ENCODE assay signal across 15 mouse cellular contexts in the genomic region with DNA sequence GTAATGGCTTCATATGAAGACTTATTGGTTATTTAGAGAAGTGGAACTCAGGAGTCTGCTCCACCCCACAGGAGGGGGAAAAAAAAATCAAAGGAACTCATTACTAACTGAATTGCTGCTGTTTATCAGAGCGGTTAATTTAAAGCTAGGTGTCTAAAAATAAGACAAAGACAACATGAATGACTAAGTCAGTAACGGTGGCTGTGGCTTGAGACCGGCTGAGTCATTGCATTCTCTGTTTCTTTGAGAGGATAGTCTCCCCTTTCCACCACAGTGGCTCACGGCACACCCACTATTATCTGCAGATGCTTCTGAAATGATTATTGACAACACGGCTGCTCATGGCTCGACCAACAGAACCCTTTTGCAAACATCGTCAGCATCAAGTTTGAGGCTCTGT.
DNase-seq lines count a peak whose midpoint lies in the region; ATAC-seq and TF ChIP-seq lines count a peak whose summit lies in the region.
"Had no signal": no experiment of that assay in that cellular context is flagged by ENCODE, and none has a peak within 500 bp of the region (broad histone marks: within the 10 kb centered on the region; RNA-seq: fewer than 3 reads in every experiment).

No protein-coding gene starts in this region.

- DNase-seq in gastrocnemius, adult 2 months, result no peak
- DNase-seq in gastrocnemius, adult 8-10 months (ENCODE audit: low spot score in 2 of 2), result no peak
- DNase-seq in MEL-GATA-1-ER (ENCODE audit: extremely low read depth, low read depth), result peak; percentile 73
- no peak for DNase-seq in thymus, adult 2 months
- DNase-seq in hindbrain, embryonic 14.5 days (ENCODE audit: low spot score), result no peak
- DNase-seq in ovary, postnatal 10 days (ENCODE audit: low spot score), result no peak
- DNase-seq: cerebellum, adult 18-20 months; gastrocnemius, postnatal 14 days; kidney, postnatal 4 days; lung, postnatal 10 days had no signal

- H3K4me3 ChIP-seq in gastrocnemius, adult 2 months, result no peak overlapping the region
- no peak overlapping the region for H3K4me3 ChIP-seq in embryonic fibroblast, embryonic 13.5 days (ENCODE audit: insufficient read depth, low read length)
- no peak overlapping the region for H3K4me3 ChIP-seq in thymus, adult 2 months (ENCODE audit: control insufficient read depth, insufficient read depth, low read length)
- no peak overlapping the region for H3K4me3 ChIP-seq in hindbrain, embryonic 14.5 days (replicated peaks; ENCODE audit: low read length)
- H3K4me3 ChIP-seq: forebrain, embryonic 12.5 days; heart, embryonic 15.5 days; stomach, embryonic 15.5 days had no signal

- H3K4me1 ChIP-seq in embryonic fibroblast, embryonic 13.5 days (ENCODE audit: control insufficient read depth, insufficient read depth, low read length), result peaks cover 5% of the 10 kb centered on the region; the same call in 1 of the 2 replicates
- H3K4me1 ChIP-seq in thymus, adult 2 months (replicated peaks; ENCODE audit: control insufficient read depth, insufficient read depth, low read length), result peaks cover 20% of the 10 kb centered on the region
- no peaks in the 10 kb centered on the region for H3K4me1 ChIP-seq in hindbrain, embryonic 14.5 days (replicated peaks; ENCODE audit: control insufficient read depth, insufficient read depth, low read length)

- WGBS in thymus, adult 2 months, result 28% methylated on average over 7 of the region's 7 CpGs
- 85% methylated on average over 7 of the region's 7 CpGs for WGBS in hindbrain, embryonic 14.5 days

- intact Hi-C loops in gastrocnemius, adult 2 months (cut with DNase I), result loop anchor here (10.0 kb wide), 1 partner anchor 150 kb away; a partner anchor contains a TSS

- H3K4me2 ChIP-seq in hindbrain, embryonic 14.5 days (replicated peaks), result no peak overlapping the region
- H3K4me2 ChIP-seq: forebrain, embryonic 12.5 days; heart, embryonic 15.5 days; stomach, embryonic 15.5 days had no signal

- TF ChIP-seq CTCF in gastrocnemius, adult 2 months (IDR thresholded peaks at IDR 0.05), result no peak
- TF ChIP-seq CTCF in embryonic fibroblast, embryonic 13.5 days (IDR thresholded peaks at IDR 0.05; ENCODE audit: borderline replicate concordance, insufficient read depth, low read length), result no peak
- no peak for TF ChIP-seq CTCF in thymus, adult 2 months (IDR thresholded peaks at IDR 0.05; ENCODE audit: borderline replicate concordance, control insufficient read depth, extremely low read depth, insufficient read depth, low read length, poor library complexity)

- H3K9me3 ChIP-seq in hindbrain, embryonic 14.5 days (ENCODE audit: control insufficient read depth, low read length), result no peaks in the 10 kb centered on the region
- H3K9me3 ChIP-seq: forebrain, embryonic 12.5 days; heart, embryonic 15.5 days; stomach, embryonic 15.5 days had no signal

- peak overlapping the region; percentile 75 for H3K27ac ChIP-seq in gastrocnemius, adult 2 months
- peak overlapping the region; percentile 73 for H3K27ac ChIP-seq in embryonic fibroblast, embryonic 13.5 days (ENCODE audit: insufficient read depth, low read length)
- no peak overlapping the region for H3K27ac ChIP-seq in thymus, adult 2 months (ENCODE audit: control insufficient read depth, insufficient read depth, low read length)
- no peak overlapping the region for H3K27ac ChIP-seq in hindbrain, embryonic 14.5 days
- H3K27ac ChIP-seq: forebrain, embryonic 12.5 days; heart, embryonic 15.5 days; stomach, embryonic 15.5 days had no signal

- no peaks in the 10 kb centered on the region for H3K27me3 ChIP-seq in thymus, adult 2 months (ENCODE audit: control insufficient read depth, insufficient read depth, low read length)
- no peaks in the 10 kb centered on the region for H3K27me3 ChIP-seq in hindbrain, embryonic 14.5 days (ENCODE audit: control insufficient read depth, insufficient read depth, low read length)
- H3K27me3 ChIP-seq: forebrain, embryonic 12.5 days; heart, embryonic 15.5 days; stomach, embryonic 15.5 days had no signal

- H3K9ac ChIP-seq in hindbrain, embryonic 14.5 days, result no peak overlapping the region
- H3K9ac ChIP-seq: forebrain, embryonic 12.5 days; heart, embryonic 15.5 days; stomach, embryonic 15.5 days had no signal

- no peaks in the 10 kb centered on the region for H3K36me3 ChIP-seq in thymus, adult 2 months (ENCODE audit: control insufficient read depth, insufficient read depth, low read length)
- H3K36me3 ChIP-seq in hindbrain, embryonic 14.5 days (replicated peaks; ENCODE audit: control insufficient read depth, insufficient read depth), result no peaks in the 10 kb centered on the region
- H3K36me3 ChIP-seq: forebrain, embryonic 12.5 days; heart, embryonic 15.5 days; stomach, embryonic 15.5 days had no signal

- peak; percentile 63 for ATAC-seq in megakaryocyte progenitor cell, adult 5-6 weeks (replicated peaks; ENCODE audit: poor library complexity)
- ATAC-seq in hindbrain, embryonic 14.5 days (ENCODE audit: low FRiP score), result no peak

- no peak for TF ChIP-seq POLR2A in embryonic fibroblast, embryonic 13.5 days (IDR thresholded peaks at IDR 0.05; ENCODE audit: low read depth, low read length)
- TF ChIP-seq POLR2A in thymus, adult 2 months (IDR thresholded peaks at IDR 0.05; ENCODE audit: control insufficient read depth, extremely low read depth, insufficient read depth, low read length, poor library complexity), result no peak

Comparison
In these comparisons a context has a peak if more than half of its experiments do, and no peak if none do; other contexts are left out.
1. H3K27ac ChIP-seq: peak in gastrocnemius, adult 2 months (single experiment) and embryonic fibroblast, embryonic 13.5 days (single experiment); none in thymus, adult 2 months (single experiment) and hindbrain, embryonic 14.5 days (single experiment).